Mouse (Mus musculus) heart, embryonic 14.5 days (tissue): ENCODE data around the gene Pgc. TPM values are rescaled to one million over a fixed set of nuclear protein-coding genes. Genes with fewer than 3 reads are reported as not detected.

Experiments used
- ATAC-seq: fragments of 200-750 bp; cut with Nextera tagmentation; 2 replicates; pipeline ENCODE4 v1.8.0; 2017; ENCODE audit warnings: low read depth, moderate TSS enrichment; ENCODE audit not compliant: insufficient number of reproducible peaks, insufficient read depth, low FRiP score
- H3K27ac ChIP-seq, 2 experiments: fragments of 200-500 bp in 1 of 2; fragments of 300-500 bp in 1 of 2; sonication (generic) in 1 of 2; replicated peaks in 1 of 2; 2 replicates each; pipeline ENCODE4 v1.5.1; 2012 to 2014; ENCODE audit warnings: low read depth in 2 of 2, low read length in 2 of 2, control low read depth in 1 of 2, mild to moderate bottlenecking in 1 of 2, mixed read lengths in 1 of 2; ENCODE audit not compliant: control insufficient read depth in 1 of 2, insufficient read depth in 1 of 2
- H3K27me3 ChIP-seq: fragments of 300-500 bp; sonication (generic); 2 replicates; pipeline ENCODE4 v1.6.1; 2014; ENCODE audit warnings: mild to moderate bottlenecking, low read length, control low read depth; ENCODE audit not compliant: control insufficient read depth, insufficient read depth
- H3K36me3 ChIP-seq: fragments of 300-500 bp; sonication (generic); 2 replicates; pipeline ENCODE4 v1.6.1; 2014; ENCODE audit warnings: mild to moderate bottlenecking, control low read depth, low read length, mixed read lengths; ENCODE audit not compliant: control insufficient read depth, insufficient read depth
- H3K4me1 ChIP-seq, 2 experiments: fragments of 200-500 bp in 1 of 2; fragments of 300-500 bp in 1 of 2; sonication (generic) in 1 of 2; 2 replicates each; pipeline ENCODE4 v1.6.1; 2012 to 2014; ENCODE audit warnings: low read length in 2 of 2, control low read depth in 1 of 2, mixed read lengths in 1 of 2; ENCODE audit not compliant: control insufficient read depth in 2 of 2, insufficient read depth in 2 of 2
- H3K4me2 ChIP-seq: fragments of 300-500 bp; sonication (generic); 2 replicates; pipeline ENCODE4 v1.6.1; 2014; ENCODE audit warnings: mild to moderate bottlenecking, low read length
- H3K4me3 ChIP-seq, 2 experiments: fragments of 200-500 bp in 1 of 2; fragments of 300-500 bp in 1 of 2; sonication (generic) in 1 of 2; 2 replicates each; pipeline ENCODE4 v1.5.1; 2012 to 2014; ENCODE audit warnings: low read length in 2 of 2, mild to moderate bottlenecking in 2 of 2, control low read depth in 1 of 2, low read depth in 1 of 2, moderate library complexity in 1 of 2; ENCODE audit not compliant: control insufficient read depth in 1 of 2, insufficient read depth in 1 of 2
- H3K9ac ChIP-seq: fragments of 300-500 bp; sonication (generic); 2 replicates; pipeline ENCODE4 v1.6.1; 2014; ENCODE audit warnings: mild to moderate bottlenecking, low read length
- H3K9me3 ChIP-seq: fragments of 300-500 bp; sonication (generic); 2 replicates; pipeline ENCODE4 v1.6.1; 2016; ENCODE audit warnings: low read length, control low read depth; ENCODE audit not compliant: control insufficient read depth
- WGBS: fragments of 180-500 bp; shearing (Covaris S2); extraction: QIAGEN DNeasy Blood & Tissue Kit; methylation state at CpG from one replicate; pipeline ENCODE4 v1.1.7; 2014; 5-methylcytosine and 5-hydroxymethylcytosine counted together
- polyA plus RNA-seq: library from polyadenylated mRNA; unstranded; fragments of >200 nt; fragmentation: Nextera tagmentation; extraction: Ambion mirVana; gene quantifications from 2 replicates; pipeline ENCODE4 v1.2.1, GENCODE M21; 2014

Gene Pgc
- polyA plus RNA-seq, 1 experiment from 2014 or later: 0.15 TPM

DNA sequence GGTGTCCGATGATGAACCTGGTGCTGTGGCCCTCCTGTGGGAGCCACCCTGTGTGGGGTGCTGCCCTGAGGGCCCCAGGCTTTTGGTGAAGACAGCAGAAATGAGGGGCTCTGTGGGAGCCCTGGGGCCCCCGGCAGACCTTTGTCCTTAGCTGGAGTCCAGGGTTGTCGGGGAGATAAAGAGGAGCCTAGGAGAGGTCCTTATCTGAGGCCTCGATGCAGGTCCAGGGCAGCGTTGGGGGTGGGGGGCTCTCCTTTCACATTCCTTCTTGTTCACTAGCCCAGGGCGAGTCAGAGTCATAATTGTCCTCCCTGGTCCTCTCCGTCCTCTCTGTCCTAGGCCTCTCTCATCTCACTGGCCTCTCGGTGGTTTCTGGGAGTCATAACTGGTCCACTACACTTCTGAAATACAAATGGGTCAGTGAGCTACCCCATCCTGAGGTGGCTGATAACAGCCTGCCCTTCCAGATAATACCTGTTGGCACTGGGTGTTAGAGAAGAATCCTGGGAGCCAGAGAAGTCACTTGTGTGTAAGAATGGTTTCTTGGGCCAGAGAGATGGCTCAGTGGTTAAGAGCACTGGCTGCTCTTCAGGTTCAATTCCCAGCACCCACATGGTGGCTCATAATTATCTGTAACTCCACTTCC lies 26.6 kb downstream of the Pgc start:
- Histone ChIP-seq H3K36me3 (peaks cover 8% of the 10 kb centered on the region; the same call in 1 of the 2 replicates), H3K4me1 (peaks cover 35 to 52% of the 10 kb centered on the region in 2 experiments), H3K4me3 (no peak overlapping the region), H3K9me3 (no peaks in the 10 kb centered on the region; the same call in 1 of the 2 replicates), H3K9ac (peak overlapping the region; percentile 52), H3K4me2 (0 out of 2 replicates have a peak overlapping the region, but pooled peaks have one; percentile 6), H3K27me3 (no peaks in the 10 kb centered on the region), H3K27ac (no peak overlapping the region; a peak in 1 of 4 replicates)
- ATAC-seq: no peak
- WGBS: 15% methylated on average over 8 of the region's 8 CpGs

DNA sequence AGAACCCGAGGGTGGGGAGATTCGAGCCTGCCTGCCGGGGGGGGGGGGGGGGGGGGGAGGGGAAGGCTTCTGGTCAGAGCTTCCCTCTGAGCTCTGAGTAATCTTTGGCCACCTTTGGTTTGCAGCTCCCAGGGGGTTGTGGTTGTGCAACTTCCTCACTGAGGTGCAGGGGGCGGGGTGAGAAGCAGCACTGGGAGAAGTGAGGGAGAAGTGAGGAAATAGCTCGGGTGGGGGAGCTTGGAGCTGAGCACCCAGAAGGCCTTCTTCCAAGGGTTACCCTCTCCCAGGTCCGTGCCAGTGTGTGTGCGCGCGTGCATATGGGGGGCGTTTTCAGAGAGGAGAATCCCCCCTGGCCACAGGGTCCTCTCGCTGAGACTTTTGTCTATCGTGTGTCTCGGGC lies 27.6 kb downstream of the Pgc start:
- Histone ChIP-seq H3K27ac (no peak overlapping the region), H3K4me3 (no peak overlapping the region), H3K4me2 (no peak overlapping the region), H3K27me3 (no peaks in the 10 kb centered on the region), H3K9ac (no peak overlapping the region), H3K4me1 (peaks cover 32 to 52% of the 10 kb centered on the region in 2 experiments), H3K36me3 (peaks cover 8% of the 10 kb centered on the region; the same call in 1 of the 2 replicates), H3K9me3 (no peaks in the 10 kb centered on the region; the same call in 1 of the 2 replicates)
- 72% methylated on average over 12 of the region's 13 CpGs for WGBS
- ATAC-seq: no peak

DNA sequence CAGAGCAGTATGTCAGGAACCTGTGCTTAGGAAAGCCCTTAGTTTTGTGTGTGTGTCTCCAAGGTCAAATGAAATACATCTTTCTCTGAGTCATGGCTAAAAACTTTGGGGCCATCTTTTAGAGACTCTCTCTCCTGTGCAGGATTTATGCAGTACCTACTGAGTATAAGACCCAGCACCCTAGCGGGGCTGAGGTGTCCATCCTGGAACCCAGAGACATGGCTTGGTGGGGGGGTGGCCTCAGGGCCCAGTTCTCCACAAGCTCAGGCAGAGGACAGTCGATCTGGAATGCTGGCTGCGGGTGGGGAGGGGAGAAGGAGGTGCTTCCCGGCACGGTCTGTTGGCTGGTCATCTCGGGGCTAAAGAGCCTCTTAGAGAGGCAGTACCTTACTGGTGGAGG lies 29.7 kb downstream of the Pgc start:
- peaks cover 8% of the 10 kb centered on the region; the same call in 1 of the 2 replicates for H3K36me3 ChIP-seq
- H3K4me3 ChIP-seq: no peak overlapping the region
- H3K4me2 ChIP-seq: no peak overlapping the region
- H3K4me1 ChIP-seq: peaks cover 35 to 59% of the 10 kb centered on the region in 2 experiments
- no peak for ATAC-seq
- H3K27ac ChIP-seq: peak overlapping the region; percentile 74 to 76
- 15% methylated on average over 6 of the region's 6 CpGs for WGBS
- H3K9ac ChIP-seq: peak overlapping the region; percentile 25; the same call in 1 of the 2 replicates
- no peaks in the 10 kb centered on the region; the same call in 1 of the 2 replicates for H3K9me3 ChIP-seq
- no peaks in the 10 kb centered on the region for H3K27me3 ChIP-seq

DNA sequence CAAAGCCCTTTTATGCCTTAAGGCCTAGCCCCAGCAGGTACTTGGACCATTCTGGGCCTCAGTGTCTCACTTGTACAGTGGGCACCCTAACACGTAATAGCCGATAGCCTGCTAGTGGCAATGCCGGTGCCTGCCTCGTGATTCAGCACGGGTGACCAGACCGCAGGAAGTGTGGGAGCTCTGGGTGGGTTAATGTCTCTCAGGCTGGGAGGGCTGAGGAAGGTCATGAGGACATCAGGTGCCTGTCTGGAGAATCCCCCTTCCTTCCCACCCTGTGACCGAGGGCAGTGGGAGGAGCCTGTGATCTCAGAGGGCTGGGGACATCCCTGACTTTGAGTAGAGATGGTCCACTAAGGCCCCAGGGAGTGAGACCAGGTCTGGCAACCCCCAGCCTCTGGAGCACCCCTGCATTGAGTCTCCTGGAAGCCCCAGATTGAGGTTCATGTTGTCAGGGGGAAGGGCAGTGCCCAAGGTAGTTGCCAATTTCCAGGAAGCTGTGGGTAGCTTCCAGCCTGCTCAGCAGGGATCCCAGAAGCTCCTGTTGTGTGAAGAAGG lies 30.5 kb downstream of the Pgc start:
- peaks cover 3% of the 10 kb centered on the region; the same call in 1 of the 2 replicates for H3K36me3 ChIP-seq
- H3K4me2 ChIP-seq: no peak overlapping the region
- no peaks in the 10 kb centered on the region for H3K27me3 ChIP-seq
- H3K4me3 ChIP-seq: no peak overlapping the region
- no peaks in the 10 kb centered on the region; the same call in 1 of the 2 replicates for H3K9me3 ChIP-seq
- peak overlapping the region; percentile 74 to 76 for H3K27ac ChIP-seq
- 0 out of 2 replicates have a peak overlapping the region, but pooled peaks have one; percentile 25 for H3K9ac ChIP-seq
- WGBS: 71% methylated on average over 7 of the region's 7 CpGs
- ATAC-seq: no peak
- peaks cover 38 to 64% of the 10 kb centered on the region in 2 experiments for H3K4me1 ChIP-seq

DNA sequence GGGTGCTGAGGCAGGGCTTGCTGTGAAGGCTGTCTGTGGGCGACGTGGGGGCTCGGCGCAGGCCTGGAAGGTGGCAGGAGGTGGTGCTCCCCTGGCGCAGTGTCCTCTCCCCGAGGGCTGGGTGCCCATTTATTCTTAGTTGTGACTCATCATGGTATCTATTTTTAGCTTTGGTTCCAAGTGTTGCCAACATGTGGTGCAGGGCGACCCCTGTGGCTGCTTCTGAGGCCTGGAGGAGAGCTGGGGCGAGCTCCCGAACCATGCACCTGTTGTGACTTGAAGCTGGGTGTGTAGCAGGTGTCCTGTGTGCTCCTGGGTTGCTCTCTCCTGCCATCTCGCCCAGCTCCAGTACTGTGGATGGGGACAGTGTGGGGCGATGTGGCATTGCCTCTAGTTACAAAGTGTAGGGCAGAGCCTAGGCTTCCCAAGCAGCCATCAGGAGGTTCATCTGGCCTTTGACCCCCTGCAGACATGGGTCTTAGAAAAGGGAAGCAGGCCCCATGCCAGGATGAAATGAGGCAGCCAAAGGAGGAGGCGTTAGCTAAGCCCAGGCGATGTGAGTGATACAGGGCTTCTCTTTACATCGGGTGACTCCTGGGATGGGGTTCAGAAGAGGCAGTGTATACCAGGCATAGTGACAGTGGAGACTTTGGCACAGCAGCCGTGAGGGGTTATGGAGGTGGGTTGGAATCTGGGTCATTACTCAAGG lies 33.2 kb downstream of the Pgc start:
- 44% methylated on average over 15 of the region's 15 CpGs for WGBS
- Histone ChIP-seq H3K4me1 (peaks cover 47 to 65% of the 10 kb centered on the region in 2 experiments), H3K27me3 (no peaks in the 10 kb centered on the region), H3K4me2 (peak overlapping the region; percentile 52), H3K9ac (peak overlapping the region; percentile 52), H3K4me3 (no peak overlapping the region), H3K9me3 (no peaks in the 10 kb centered on the region; the same call in 1 of the 2 replicates), H3K27ac (peak overlapping the region in 1 of 2 experiments; percentile 69; a peak in 3 of 4 replicates), H3K36me3 (no peaks in the 10 kb centered on the region)
- peak; percentile 17; the same call in 1 of the 2 replicates for ATAC-seq

DNA sequence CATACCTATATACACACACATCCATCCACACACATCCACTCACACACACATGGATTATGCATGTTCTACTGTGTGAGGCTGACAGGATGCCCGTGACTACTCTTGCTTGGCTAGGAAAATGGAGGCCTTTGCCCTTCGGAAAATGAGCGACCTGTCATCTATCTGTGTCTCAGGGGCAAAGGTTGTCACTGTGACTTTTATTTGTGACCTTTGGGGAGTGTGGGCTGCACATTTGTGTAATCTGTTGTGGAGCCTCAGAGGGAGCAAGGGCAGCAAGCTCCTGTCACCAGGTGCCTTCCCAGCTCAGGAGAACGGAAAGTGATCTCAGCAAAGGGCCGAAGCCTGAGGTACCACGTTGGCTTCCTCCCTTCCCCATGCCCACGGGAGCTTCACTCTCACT lies 35.4 kb downstream of the Pgc start:
- H3K27ac ChIP-seq: peak overlapping the region; percentile 90 to 93

GRCm38 (mm10) chr17:47762518-47763340 lies 36.1 kb downstream of the Pgc start:
- Histone ChIP-seq H3K9me3 (no peaks in the 10 kb centered on the region), H3K4me2 (peak overlapping the region; percentile 29), H3K9ac (peak overlapping the region; percentile 42), H3K27me3 (no peaks in the 10 kb centered on the region), H3K36me3 (no peaks in the 10 kb centered on the region), H3K27ac (peak overlapping the region; percentile 90 to 93), H3K4me3 (no peak overlapping the region), H3K4me1 (peaks cover 35 to 55% of the 10 kb centered on the region in 2 experiments)
- WGBS: 27% methylated on average over 13 of the region's 13 CpGs
- ATAC-seq: peak; percentile 89

More for the DNA sequence above, 35.4 kb downstream of the Pgc start:
- Histone ChIP-seq H3K9ac (peak overlapping the region; percentile 42), H3K4me3 (no peak overlapping the region), H3K27me3 (no peaks in the 10 kb centered on the region), H3K4me2 (peak overlapping the region; percentile 29; the same call in 1 of the 2 replicates), H3K9me3 (no peaks in the 10 kb centered on the region), H3K4me1 (peaks cover 38 to 61% of the 10 kb centered on the region in 2 experiments), H3K36me3 (no peaks in the 10 kb centered on the region)
- WGBS: 71% methylated on average over 7 of the region's 7 CpGs
- ATAC-seq: no peak
